Mouse (Mus musculus) gastrocnemius, postnatal 4 days (tissue): ENCODE data around the gene Mccc2. TPM values are rescaled to one million over a fixed set of nuclear protein-coding genes. Genes with fewer than 3 reads are reported as not detected.
A peak's percentile ranks its signal among the peaks of the same experiment; 100 is the strongest.

ENCODE experiments used
- DNase-seq, 2 experiments: peaks; one replicate each; pipeline ENCODE4 v3.0.0; 2021 to 2022; ENCODE audit warnings: low spot score in 2 of 2, mixed read lengths in 2 of 2
- long read RNA-seq, 2 experiments: library from polyadenylated mRNA; stranded (forward); transcript quantifications; one replicate each; pipeline ENCODE4 v2.0.0; 2021
- total RNA-seq, 2 experiments: library from RNA; stranded (reverse); gene quantifications; 2 replicates each; pipeline ENCODE4 v1.2.3; 2021

Mccc2 gene
- 10 to 100 TPM; 30.2 to 30.5 TPM for total RNA-seq
- long read RNA-seq, experiment 1, transcript Mccc2-201 (17 exons, 2,123 nt) = major isoform, 76 of 90 reads
- long read RNA-seq, experiment 1, partial matches to known transcripts = 3 of 90 reads
- long read RNA-seq, experiment 1, other reads (novel, unspliced or antisense) = 11 of 90 reads
- long read RNA-seq, experiment 2, transcript Mccc2-201 (17 exons, 2,123 nt) = major isoform, 66 of 86 reads
- long read RNA-seq, experiment 2, partial matches to known transcripts = 3 of 86 reads
- long read RNA-seq, experiment 2, other reads (novel, unspliced or antisense) = 17 of 86 reads

DNA sequence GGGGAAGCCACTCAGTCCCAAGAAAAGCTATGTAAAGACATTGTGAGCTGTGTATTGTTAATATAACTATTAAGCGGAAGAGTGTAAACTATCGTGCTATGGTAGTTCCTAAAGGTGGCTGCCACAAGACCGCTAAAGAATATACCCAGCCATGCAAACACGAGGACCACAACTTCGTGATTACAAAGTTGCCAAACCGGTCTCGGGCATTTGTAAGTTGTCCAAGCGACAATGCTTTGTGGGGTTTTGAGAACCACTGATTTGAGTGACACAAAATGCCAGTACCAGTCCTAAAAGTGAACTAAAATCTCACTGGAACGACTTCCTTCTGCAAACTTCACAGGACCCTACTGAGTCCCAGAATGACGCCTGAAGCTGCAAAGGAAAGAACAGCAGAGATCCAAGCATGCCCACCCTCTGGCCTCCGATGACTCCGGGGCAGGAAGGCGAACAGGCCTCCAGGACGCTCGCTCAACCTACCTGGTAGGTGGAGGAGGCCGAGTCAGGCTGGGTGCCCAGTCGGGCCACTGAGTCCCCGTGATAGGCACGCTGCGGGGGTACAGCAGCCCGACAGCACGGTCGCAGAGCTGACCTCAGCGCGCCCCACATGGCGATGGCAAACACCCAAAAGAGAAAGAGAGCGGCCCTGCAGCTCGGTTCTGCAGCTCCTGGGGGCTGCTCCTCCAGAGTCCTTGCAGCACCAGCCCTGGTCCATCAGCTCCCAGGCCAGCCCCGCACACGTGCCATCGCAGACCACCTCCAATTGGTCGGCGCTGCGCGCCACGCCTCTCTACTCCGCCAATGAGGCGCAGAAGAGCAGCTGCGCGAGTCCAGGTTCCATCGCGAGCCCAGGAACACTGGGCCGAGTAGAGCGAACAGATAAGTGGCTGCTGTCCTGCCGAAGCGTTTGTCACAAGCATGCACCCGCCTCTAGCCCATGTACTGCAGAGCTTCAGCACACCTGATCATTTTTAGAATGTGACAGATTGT lies at the start of gene Mccc2:
TSS of gene Mccc2 (minus strand) at position 734 of the 990 bp plus-strand sequence.
- peak; percentile 61 to 85 for DNase-seq

DNA sequence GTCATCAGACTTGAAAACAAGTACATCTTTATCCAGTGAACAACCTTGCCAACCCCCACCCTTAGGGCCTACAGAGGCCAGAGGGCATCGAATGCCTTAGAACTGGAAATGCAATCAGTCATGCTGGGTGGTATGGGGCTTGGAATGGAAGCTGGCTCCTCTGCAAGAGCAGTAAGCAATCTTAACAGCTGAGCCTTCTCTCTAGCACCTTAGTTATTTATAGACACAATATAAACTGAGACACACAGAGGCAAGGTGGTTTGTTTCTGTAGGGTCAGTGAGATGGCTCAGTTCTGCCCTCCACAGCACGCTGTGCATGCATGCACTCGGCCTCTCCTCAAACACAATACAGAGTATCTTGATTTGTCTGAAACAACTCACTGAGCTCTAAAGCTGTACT lies 48.5 kb upstream of the Mccc2 start:
- no peak for DNase-seq

- peak in 1 of 2 experiments; percentile 10 for DNase-seq
Observed at GRCm38 (mm10) chr13:100057738-100058137, 42.3 kb upstream of the Mccc2 start.

GRCm38 (mm10) chr13:100026013-100026412 lies 10.6 kb upstream of the Mccc2 start:
- no peak for DNase-seq

DNA sequence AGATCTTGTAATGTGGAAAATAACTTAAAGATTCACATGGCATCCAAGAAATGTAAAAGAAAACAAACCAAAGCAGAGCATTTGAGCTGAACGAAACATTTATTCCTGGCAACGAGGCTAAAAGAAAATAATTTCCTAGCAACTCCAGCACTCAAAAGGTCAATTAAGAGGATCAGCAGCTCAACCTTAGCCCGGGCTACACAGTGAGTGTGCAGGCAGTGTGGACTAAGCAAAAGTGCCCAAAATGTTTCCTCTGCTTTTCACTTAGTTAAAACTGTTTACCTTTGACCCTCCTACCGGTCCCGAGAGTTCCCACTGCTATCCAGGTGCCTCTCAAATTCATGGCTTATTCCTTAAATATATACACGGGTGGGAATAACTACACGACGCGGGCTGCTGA lies 1.5 kb upstream of the Mccc2 start:
- no peak for DNase-seq

DNA sequence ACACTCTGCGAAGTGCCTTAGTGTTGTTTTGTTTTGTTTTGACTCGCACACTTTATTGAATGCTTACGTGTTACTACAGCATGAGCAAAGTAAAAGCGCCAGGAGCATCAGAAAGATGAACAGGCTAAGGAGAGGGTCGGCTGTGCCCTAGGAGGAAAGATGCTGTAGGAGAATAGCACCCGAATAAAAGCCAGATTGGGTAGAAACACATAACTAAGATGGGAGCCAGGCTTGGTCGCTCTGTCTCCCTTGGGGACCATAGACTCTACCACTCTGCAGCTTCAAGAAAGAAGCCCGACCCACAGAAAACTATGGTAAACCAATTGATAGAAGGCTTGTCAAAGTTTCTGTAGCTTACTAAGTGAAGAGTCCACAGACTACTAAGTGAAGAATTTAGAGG lies 498 bp upstream of the Mccc2 start:
- no peak for DNase-seq

DNA sequence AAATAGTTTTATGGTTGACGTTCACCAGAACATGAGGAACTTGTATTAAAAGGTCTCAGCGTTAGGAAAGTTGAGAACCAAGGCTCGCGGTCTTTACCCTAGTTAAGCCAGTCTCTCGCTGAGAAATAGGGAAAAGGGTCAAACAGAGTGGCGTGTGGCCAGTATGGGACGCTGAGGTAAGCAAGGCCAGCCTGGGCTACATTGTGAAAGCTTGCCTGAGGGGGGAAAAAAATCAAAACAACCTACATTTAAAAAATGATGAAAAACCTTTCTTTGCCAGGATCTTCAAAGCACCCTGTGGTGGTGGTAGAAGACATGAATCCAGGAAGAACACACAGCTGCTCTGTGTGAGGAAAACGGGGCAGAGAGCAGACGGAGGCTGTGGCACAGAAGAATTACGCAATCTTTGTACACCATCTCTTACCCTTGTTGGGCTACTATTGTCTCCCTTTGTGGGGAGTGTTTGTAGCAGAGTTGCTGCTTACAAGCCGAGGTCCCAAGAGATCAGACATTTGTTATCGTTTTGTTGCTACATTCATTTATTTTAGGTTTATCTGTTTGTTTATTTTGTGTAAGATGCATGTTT lies 9.4 kb downstream of the Mccc2 start:
- no peak for DNase-seq

GRCm38 (mm10) chr13:100001790-100002196 lies 13.6 kb downstream of the Mccc2 start:
- DNase-seq = peak; percentile 58 to 74

- no peak for DNase-seq
Observed at GRCm38 (mm10) chr13:99999078-99999477, 16.4 kb downstream of the Mccc2 start.

DNA sequence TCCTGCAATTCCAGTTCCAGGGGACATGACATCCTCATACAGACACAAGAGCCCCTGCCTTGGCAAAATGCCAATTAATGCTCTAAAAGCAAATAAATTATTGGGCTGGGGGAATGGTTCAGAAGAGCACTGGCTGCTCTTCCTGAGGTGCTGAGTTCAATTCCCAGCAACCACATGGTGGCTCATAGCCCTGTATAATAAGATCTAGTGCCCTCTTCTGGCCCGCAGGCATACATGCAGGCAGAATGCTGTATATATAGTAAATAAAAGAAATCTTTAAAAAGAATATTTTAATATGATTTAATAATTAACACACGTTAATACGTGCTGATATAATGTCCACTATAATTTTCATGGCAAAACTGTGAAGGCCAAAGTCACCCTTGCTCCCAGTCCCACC lies 17.3 kb downstream of the Mccc2 start:
- DNase-seq = no peak

DNA sequence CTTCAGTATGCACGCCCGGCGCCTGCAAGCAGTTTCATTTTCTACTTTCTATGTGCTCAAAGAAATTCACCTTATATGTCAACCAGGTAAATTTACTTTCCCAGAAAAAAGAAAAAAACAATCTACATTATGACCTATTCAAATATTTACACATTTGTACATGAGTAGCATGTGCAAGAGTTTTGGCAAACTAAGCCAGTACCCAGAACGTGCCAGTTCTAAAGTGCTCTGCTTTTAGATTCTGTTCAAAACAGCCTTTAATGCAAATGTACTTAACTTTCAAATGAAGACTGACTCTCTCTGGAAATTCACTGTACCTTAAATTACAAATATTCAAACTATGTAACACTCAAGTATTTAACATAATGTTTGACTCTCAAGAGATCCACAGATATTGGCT lies 25.8 kb downstream of the Mccc2 start:
- DNase-seq = no peak

GRCm38 (mm10) chr13:99983320-99983719 lies 32.1 kb downstream of the Mccc2 start:
- no peak for DNase-seq

- no peak for DNase-seq
Observed at GRCm38 (mm10) chr13:99979406-99979805, 36.0 kb downstream of the Mccc2 start.

DNA sequence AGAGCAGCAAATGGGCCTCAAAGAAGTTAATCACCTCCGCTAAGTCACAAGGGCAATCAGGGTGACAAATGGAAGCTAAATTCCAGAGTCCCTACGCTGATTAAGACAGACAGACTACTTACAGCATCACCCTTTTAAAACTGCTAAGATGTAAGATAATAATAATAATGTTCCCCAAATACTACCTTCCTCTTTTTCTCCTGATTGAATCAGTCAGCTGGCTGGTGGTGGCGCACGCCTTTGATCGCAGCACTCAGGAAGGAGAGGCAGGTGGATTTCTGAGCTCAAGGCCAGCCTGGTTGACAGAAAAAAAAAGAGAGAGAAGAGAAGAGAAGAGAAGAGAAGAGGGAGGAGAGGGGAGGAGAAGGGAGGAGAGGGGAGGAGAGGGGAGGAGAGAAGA lies 45.4 kb downstream of the Mccc2 start:
- DNase-seq = no peak

GRCm38 (mm10) chr13:99967013-99967678 lies 48.3 kb downstream of the Mccc2 start:
- DNase-seq = no peak

- no peak for DNase-seq
Observed at GRCm38 (mm10) chr13:99963814-99964213, 51.6 kb downstream of the Mccc2 start.

DNA sequence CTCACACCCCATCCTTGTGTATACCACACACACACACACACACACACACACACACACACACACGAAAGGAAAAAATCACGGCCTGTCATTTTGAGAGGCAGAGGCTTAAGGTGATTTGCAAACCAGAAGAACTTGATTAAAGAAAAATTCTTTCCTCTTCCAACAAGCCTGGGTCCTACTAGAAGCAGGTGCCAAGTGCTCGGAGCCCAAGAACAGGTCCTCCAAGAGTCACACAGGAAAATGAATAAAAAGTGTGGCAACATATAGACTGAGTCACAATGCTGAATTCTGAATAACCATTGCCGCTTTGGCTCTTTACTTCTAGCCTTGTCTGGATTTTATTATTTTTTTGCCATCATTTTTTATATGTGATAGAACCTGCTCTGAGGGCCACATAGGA lies 53.8 kb downstream of the Mccc2 start:
- no peak for DNase-seq

- DNase-seq = no peak
Observed at GRCm38 (mm10) chr13:99955591-99955944, 59.9 kb downstream of the Mccc2 start.

- no peak for DNase-seq
Observed at GRCm38 (mm10) chr13:99954902-99955590, 60.4 kb downstream of the Mccc2 start.

GRCm38 (mm10) chr13:99947417-99947816 lies 68.0 kb downstream of the Mccc2 start:
- DNase-seq = no peak

GRCm38 (mm10) chr13:99943525-99943924 lies 71.9 kb downstream of the Mccc2 start:
- no peak for DNase-seq
